Mouse (Mus musculus): Measurements from ENCODE around the gene Rps10. TPM values are rescaled to one million over a fixed set of nuclear protein-coding genes. Genes with fewer than 3 reads are reported as not detected.
A peak's percentile ranks its signal among the peaks of the same experiment; 100 is the strongest.

The Rps10 gene
- total RNA-seq (2021): 100 to 1,000 TPM; 387 to 414 TPM
- long read RNA-seq, experiment 1, transcript Rps10-203 (6 exons, 887 nt): major isoform, 42 of 45 reads
- long read RNA-seq, experiment 1, partial matches to known transcripts: 1 of 45 reads
- long read RNA-seq, experiment 1, other reads (novel, unspliced or antisense): 1 of 45 reads
- long read RNA-seq, experiment 2, transcript Rps10-203 (6 exons, 887 nt): major isoform, 25 of 30 reads
- long read RNA-seq, experiment 2, partial matches to known transcripts: 0 of 30 reads
- long read RNA-seq, experiment 2, other reads (novel, unspliced or antisense): 4 of 30 reads

DNA sequence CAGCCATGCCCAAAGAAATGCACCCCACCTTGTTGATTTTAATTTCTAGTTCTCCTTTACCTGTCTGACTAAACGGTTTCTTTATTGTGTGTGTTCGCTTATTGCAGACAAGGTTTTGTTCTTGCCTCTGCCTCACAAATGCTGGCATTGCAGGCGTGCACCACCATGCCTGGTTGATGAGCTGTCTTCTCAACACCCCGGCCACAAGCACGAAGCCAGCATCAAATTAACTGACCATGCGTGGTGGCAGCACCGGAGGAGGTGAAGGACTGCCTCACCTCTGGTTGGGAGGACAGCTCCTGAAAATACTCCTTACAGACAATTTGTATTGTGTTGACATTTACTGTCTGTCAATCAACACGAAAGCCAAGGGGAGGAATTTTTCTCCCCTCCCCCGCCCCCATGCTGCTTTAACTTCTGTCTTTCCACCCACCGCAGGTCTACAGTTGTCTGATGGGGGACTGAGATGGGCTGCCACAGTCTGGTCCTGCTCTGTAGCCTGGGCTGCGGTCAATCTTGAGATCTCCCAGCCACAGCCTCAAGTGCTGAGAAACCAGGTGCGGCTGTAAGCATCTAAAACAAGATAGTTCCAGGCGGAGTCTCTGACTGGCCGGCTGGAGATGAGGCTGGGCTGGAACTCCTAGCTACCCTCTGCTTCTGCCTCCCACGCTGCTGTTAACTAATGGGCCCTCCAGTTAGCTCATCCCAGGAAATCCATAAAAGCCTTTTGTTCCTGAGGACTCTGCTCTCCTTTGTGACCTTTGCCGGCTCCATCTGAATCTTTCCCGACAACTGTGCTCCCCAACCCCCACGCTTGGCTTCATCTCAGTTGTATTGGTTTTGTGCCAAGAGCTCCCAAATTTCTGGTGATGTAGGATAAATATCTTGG is at the start of gene Rps10:
Gene Rps10 (minus strand): TSS at position 538 of the 889 bp plus-strand sequence.
- intact Hi-C loops (cut with DNase I): no loop called here
- DNase-seq (ENCODE audit: low spot score in 2 of 2): no peak

DNA sequence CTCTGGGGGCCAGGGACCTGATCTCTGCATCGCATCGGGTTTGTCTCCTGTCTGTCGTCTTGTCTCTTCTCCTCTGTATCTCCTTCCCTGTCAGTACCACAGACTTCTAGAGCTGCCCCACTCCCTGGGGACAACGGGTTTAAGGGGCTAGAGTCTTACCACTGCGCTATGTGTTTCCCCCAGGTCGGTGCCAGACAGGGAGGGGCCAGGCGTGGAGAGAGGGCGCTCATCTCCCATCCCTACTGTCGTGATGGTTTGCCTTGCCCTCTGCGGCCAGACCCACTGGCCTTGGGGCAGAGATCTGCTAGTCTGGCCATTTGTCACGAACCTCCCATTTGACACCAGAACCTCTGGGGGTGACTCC is 49.1 kb upstream of the Rps10 start:
- intact Hi-C loops (cut with DNase I): no loop called here
- DNase-seq (ENCODE audit: low spot score in 2 of 2): no peak

DNA sequence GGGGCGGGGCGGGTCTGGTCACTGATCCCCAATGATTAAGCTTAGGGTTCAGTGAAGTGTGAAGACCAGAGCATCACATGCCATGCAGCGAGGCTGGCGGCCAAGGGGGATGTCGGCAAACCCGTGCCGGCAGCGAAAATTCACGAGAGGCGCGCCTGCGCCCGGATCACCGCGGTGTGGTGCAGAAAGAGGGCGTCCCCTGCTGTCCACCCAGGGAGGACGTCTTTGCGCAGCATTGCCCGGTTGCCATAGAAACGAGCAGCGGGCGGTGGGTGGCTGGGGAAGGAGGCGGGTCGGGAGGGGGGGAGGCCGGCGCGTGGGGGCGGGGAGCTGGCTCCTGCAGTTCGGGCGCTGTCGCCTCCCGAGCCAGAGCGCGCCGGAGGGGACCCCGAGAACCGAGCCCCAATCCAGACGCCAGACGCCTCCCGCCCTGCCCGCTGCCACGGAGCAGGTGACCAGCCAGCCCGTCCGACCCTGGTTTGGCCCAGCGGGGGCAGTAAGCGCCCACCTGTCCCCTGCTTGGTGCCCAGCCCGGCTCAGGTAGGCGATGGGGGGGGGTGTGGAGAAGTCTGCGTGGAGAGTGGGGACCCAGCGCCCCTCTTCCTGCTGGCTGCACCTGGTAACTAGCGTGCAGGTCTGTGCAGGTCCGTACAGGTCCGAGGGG is 48.5 kb upstream of the Rps10 start:
- DNase-seq (ENCODE audit: low spot score in 2 of 2): peak; percentile 88 to 94
- intact Hi-C loops (cut with DNase I): no loop called here

DNA sequence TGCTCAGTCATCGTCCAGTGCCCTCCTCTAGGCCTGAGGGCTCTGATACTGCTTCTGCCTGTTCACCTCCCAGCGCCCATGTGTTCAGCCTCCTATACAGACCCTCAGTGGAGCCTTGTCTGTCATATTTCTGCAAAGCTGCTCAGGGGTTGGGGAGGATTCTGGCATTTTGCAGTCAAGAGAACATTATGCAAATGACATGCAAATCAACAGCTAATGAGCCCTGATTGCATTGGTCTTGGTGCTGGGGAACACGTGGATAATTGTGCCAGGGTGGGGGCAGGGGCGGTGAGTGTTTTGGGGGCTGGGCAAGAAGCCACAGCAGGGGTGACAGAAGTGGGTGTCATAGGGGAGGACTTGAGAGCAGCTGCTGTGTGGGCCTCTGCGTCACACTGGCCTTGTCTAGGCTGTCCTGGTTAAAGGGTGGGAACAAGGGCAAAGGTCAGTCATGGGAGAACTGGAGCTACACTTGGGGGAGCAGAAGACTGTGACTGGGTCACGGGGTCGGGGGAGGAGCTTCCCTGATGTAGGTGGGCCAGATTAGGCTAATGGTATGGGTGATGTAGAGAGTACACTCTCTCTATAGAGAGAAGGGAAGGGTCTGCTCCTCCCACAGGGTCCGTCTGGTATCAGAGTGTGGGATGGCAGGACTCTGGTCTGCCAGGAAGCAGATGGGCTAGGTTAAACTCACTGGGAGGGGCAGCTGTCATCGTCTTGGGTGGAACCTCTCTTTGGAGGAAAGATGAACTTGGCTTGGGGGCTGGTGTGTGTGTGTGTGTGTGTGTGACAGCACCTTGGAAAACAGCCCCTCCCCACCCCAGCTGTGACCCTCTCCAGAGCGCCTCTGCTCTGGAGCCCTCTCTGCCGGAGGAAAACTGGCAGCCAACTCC is 42.7 kb upstream of the Rps10 start:
- intact Hi-C loops (cut with DNase I): no loop called here
- DNase-seq (ENCODE audit: low spot score in 2 of 2): peak; percentile 37 to 64

DNA sequence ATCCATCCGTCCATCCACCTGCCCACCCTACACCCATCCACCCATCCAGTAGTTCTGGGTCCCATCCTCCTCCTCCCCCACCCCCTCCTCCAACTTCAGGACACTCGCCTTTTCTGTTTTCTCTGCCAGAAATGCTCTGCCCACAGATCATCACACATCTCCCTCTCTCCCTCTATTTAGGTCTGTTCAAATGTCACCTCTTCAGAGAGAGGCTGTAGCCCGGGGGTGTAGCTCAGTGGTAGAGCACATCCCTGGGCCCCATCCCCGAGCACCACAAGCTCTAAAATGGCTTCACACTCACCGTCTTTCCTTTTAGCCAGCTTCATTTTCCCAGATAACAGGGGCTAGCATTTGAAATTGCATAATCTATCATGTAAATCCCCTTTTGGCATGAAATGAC is 41.3 kb upstream of the Rps10 start:
- no peak for DNase-seq (ENCODE audit: low spot score in 2 of 2)
- intact Hi-C loops (cut with DNase I): no loop called here

DNA sequence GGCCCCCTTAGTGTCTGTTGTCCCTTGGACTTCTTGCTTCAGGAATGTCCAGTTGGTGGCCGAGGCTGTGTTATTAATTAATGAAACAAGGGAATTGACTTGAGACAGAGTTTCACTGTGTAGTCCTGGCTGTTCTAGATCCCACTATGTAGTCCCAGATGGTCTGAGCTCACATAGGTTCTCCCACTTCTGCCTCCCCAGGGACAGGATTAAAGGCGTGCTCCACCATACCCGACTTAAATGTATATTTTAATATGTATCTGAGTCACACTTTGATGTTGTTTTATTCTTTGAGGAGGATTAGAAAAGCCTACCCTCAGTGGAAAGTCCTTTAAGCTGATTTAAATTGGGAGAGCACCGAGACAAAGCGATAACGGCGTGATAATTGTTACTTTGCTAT is 39.8 kb upstream of the Rps10 start:
- DNase-seq (ENCODE audit: low spot score in 2 of 2): no peak
- intact Hi-C loops (cut with DNase I): no loop called here

DNA sequence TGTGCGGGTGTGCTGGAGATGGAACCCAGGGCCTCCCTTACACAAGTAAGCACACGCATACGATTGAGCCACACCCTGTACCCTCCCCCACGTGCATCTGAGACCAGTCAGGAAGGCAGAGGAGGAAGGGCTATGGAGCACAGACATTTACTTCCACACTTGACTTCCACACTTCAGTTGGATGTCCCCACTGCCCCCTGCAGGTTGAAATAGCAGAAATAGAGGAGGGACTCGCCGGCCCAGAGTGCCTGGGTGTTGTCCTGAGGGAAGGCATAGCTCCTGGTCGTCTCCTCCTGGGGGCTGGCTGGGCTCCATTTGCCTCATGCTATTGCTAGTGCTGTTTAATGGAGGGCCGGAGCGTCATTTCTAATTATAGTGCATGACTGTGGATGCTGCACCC is 39.0 kb upstream of the Rps10 start:
- intact Hi-C loops (cut with DNase I): no loop called here
- no peak for DNase-seq (ENCODE audit: low spot score in 2 of 2)

DNA sequence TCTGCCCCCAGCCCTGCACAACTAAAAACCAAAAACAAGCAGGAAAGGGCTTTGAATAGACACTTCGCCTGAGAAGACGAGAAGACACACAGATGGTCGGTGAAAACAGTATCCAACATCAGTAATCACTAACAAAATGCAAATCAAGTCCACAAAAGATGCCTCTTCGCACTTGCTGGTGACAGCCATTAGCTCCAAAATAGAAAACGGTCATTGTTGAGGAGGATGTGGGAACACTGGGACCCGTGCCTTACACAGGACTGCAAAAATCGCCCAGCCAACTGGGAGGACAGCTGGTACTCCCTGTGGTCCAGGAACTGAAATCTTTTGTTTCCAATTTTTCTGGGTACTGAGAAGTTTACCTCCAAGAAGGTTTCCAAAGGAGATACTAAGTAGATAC is 37.5 kb upstream of the Rps10 start:
- intact Hi-C loops (cut with DNase I): no loop called here
- no peak for DNase-seq (ENCODE audit: low spot score in 2 of 2)

DNA sequence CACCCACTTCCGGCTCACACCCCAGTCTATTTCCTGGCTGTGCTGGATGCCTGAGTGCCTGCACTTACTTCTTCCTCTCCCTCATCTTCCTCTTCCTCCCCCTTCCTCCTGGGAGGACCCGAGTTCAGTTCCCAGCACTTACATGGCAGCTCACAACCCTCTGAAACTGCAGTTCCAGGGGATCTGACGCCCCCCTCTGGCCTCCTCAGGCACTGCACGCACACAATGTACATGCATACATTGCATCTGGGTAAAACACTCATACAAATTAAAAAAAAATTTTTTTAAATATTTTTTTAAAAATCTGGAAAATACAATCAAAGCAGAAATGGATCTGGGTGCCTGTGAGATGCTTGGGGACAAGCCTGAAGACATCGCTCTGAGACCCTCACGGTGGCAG is 35.3 kb upstream of the Rps10 start:
- DNase-seq (ENCODE audit: low spot score in 2 of 2): no peak
- intact Hi-C loops (cut with DNase I): no loop called here

DNA sequence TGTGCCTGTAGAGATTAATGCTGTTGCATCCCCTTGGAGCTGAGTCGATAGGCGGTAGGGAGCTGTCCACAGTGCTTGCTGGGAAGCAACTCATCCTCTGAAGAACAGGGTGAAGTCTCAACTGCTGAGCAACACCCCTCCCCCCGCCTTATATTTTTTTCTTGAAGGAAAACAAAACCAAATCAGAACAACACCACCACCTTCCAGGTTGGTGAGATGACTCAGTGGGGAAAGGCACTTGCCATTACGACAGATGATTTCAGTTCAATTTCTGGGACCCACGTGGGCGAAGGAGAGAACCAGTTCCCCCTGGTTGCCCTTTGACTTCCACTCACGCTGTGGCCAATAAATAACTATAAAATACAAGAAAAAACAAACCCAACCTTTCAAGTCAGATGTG is 22.3 kb upstream of the Rps10 start:
- intact Hi-C loops (cut with DNase I): no loop called here
- DNase-seq (ENCODE audit: low spot score in 2 of 2): no peak

DNA sequence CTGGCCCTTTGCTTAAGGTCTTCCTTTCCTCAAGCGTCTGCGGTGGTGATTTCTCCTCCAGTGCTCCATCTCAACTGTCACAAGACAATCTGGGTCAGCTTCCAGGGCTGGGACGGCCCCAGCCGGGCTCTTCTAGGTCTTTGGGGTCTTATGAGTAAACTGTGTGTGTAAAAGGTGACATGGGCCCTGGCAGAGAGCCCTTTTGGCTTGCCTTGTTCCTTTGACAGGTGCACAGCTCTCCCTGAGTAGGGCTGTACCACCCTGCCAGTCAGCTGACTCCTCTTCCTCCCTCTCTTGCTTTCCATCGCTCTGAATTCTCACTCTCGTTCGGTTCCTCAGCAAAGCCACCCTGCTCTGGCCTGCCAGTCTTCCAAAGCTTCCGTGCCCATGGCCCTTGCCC is 20.7 kb upstream of the Rps10 start:
- no peak for DNase-seq (ENCODE audit: low spot score in 2 of 2)
- intact Hi-C loops (cut with DNase I): no loop called here

DNA sequence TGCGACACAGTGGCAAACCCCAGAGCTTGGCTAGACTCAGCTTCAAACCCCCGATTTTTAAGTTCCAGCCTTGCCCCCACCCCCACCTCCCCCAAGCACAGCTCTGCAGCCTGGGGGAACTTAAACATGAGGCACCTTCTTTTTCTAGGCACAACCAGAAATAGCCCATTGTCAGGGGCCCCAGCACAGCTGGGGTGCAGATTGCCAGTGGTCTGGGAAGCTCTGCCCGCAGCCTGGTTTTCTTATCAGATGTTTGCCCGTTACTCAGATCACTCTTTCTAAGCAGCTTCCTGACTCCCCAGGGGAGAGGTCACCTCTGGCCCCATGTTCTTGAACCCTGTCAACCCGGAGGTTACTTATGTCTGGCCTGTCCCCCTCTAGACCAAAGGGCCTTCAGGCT is 19.9 kb upstream of the Rps10 start:
- DNase-seq (ENCODE audit: low spot score in 2 of 2): no peak
- intact Hi-C loops (cut with DNase I): no loop called here

DNA sequence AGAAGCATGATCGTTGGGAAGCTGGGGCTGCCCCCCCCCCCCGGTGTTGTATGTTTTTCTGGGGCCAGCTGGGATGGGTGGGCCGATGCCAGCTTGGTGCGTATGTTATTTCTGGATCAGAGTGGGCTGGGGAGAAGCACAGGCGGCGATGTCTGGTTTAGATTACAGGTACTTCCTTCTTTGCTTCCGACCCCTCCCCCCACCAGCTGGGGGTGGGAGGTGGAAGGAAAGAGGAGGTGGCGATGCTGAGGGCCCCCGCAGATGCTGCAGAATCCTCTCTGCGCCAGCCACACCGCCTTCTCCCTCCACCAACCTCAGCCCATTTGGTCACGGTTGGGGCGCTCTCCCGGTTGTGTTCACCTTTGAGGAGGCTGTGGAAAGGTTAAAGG is 19.5 kb upstream of the Rps10 start:
- DNase-seq (ENCODE audit: low spot score in 2 of 2): peak; percentile 81 to 88
- intact Hi-C loops (cut with DNase I): no loop called here

DNA sequence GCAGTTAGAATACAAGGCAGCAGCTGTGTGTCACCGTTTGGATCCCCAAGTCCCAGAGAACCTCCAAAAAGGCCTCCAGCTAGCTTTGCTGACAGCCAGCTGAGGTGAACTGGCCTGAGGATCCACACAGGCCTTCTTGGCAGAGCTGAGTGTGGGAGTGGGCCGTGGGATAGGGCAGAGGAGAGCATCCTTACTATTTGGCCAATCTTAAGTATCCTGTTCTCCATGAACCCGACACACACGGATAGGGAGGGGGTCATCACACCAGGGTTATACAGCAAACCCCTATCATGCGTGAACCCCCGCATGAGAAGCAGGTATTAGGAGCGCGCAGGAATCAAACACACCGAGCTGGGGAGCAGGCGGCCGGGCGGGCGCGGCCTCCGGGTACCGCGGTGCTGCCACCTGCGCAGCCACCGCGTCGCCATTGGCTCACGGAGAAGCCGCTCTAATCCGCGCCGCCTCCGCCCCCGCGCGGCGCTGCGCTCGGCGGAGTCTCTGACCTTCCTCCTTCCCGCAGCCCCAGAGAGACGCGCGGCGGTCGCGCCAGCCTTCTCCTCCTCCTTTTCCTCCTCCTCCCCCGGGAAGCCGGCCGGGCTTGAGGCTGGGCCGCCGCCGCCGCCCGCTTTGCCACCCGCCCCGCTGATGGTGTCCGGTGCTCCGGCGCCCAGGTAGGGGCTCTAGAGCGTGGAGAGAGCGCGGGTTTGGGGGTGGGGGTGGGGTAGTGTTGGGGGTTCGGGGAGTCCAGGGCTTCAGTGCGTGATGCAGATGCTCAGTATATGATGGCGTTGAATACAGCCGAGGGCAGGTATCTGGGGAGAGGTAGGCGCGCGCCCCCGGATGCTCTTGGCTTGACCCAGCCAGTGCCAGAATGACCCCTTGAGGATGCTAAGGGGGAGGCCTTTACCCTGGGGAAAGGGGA is 18.9 kb upstream of the Rps10 start, which contains the start of gene Pacsin1:
Gene Pacsin1 (plus strand): TSS at position 421 of the 922 bp plus-strand sequence.
- peak; percentile 81 to 83 for DNase-seq (ENCODE audit: low spot score in 2 of 2)
- intact Hi-C loops (cut with DNase I): loop anchor here (2.0 kb wide), 1 partner anchor 17 kb away; no protein-coding TSS in a partner anchor

DNA sequence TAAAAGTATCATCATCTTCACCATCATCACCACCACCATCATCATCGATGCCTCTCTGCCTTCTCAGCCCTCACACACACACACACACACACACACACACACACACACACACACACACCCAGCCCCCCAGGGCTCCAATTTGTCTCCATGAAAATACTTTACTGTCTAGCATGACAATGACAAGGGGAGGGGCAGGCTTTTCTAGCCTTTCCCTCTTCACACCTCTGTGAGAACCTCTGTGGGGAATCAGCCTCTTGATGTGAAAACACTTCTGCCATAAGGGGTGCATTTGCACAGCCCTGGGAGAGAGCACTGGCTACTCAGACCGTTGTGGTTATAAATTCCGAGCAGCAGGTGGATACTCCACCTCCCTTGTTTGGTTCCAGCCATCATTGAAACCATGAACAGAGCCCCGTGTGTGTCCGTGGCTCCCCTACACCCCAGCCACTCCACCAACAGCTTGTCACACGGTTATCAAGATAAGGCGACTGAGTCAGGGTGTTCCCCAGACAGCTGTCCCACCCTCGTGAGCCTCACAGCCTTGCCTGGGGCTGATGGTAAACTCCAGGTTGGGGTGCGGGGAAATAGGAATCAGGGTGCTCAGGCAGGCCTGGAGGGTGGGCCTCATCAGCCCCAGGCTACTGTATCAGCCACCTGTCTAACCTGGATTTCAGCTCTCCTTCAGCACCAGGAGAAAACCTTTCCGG is 16.9 kb upstream of the Rps10 start:
- intact Hi-C loops (cut with DNase I): no loop called here
- no peak for DNase-seq (ENCODE audit: low spot score in 2 of 2)

DNA sequence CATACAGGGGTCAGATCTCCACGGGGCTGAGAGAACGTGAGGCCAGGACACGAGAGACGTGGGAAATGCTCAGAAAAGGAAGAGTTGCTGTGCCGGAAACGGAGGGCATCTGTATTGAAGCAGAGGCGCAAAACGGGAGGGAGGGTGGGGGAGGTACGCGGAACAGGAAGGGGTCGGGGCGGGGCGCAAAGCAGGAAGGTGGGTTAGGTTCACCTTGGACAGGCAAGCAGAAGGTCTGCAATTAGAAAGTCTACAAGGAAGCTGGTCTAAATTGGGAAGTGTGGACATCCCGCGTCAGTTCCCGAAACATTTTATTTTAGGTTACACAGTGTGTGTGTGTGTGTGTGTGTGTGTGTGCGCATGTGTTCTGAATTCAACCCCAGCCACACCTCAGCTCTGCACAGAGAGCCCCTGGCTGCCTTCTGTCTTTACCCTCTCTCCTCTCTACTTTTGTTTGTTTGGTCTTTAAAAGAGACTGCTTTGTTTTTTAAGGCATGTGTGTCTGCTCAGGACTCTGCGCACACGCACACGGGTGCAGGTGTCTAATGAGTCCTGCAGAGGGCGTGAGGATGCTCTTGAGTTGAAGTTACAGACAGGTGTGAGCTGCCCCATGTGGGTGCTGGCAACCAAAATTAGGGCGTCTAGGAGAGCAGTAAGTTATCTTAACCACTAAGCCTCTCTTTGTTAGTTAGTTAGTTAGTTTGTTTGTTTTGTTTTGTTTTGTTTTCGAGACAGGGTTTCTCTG is 15.7 kb upstream of the Rps10 start:
- intact Hi-C loops (cut with DNase I): no loop called here

DNA sequence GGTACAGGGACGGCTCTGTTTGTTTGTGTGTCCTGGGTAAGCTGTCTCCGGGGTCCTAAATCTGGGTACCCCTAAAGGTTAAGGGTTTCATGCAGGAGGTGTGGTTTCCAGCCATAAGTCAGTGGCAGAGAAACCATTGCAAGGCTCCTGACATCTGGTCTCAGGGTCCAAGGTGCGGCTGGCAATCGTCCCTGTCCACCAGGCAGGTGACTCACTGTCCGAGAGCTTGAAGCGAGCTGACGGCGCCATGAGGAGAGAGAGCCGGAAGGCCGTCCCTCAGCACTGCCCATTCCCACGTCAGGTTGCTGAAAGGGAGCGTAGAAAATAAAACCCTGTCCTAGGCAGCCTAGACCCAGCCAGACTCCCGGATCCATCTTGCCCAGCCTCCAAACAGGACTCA is 14.1 kb upstream of the Rps10 start:
- intact Hi-C loops (cut with DNase I): no loop called here
- DNase-seq (ENCODE audit: low spot score in 2 of 2): no peak

More for the DNA sequence above, 15.7 kb upstream of the Rps10 start:
- no peak for DNase-seq (ENCODE audit: low spot score in 2 of 2)

Measured in left cerebral cortex, postnatal 14 days (tissue).